Mouse (Mus musculus): Measurements from ENCODE around the gene Anapc11. TPM values are rescaled to one million over a fixed set of nuclear protein-coding genes. Genes with fewer than 3 reads are reported as not detected.

The Anapc11 gene
- polyA plus RNA-seq, 1 experiment from 2014 or later = 219 TPM

DNA sequence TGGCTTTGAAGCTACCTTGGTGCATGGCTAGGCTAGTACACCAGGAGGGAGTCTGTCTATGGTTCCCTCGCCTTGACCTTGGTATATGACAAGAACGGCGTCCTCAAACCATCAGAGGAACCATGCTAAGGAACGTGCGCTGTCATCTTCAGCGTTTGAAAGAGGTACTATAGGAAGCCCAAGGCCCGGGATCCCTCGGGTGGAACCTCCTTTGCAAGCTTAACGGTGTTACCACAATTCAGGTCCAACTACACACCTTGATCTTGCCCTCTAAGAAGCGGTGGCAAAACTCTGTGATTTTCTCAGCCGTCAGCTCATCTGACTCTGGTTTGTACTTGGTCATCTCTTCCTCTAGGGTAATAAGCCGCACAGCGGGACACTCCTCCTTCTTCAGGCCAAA, 35.3 kb upstream of the Anapc11 start:
- H3K27ac ChIP-seq = no peak overlapping the region
- 97% methylated on average over 13 of the region's 13 CpGs for WGBS
- peaks cover 7% of the 10 kb centered on the region; the same call in 1 of the 2 replicates for H3K4me1 ChIP-seq
- no peaks in the 10 kb centered on the region for H3K9me3 ChIP-seq
- H3K4me3 ChIP-seq = no peak overlapping the region
- H3K4me2 ChIP-seq = no peak overlapping the region
- ATAC-seq (ENCODE audit: insufficient number of reproducible peaks, insufficient read depth, low FRiP score, low TSS enrichment, low read depth) = no peak
- no peak overlapping the region for H3K9ac ChIP-seq
- H3K27me3 ChIP-seq = no peaks in the 10 kb centered on the region
- peaks cover 94% of the 10 kb centered on the region for H3K36me3 ChIP-seq

DNA sequence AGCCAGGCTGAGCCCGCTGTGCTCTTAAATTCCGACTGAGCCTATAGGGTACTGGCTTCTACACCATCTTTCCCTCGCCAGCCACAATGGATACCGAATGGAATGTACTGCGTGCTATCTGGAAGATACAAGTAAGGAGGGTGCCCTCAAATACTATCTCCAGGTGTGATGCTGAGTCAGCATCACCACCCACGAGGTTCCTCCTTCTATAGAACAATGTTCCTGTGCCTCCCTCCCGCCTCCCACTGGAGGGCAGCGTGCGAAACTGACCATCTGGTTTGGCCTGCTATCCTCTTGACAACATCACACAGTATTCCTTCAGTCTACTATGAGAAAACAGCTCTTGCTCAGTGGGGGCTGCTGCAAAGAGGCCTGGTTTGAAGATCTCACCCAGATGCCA, 33.1 kb upstream of the Anapc11 start:
- Histone ChIP-seq H3K4me3 (no peak overlapping the region), H3K4me2 (no peak overlapping the region), H3K4me1 (peaks cover 16% of the 10 kb centered on the region), H3K36me3 (peaks cover 95% of the 10 kb centered on the region), H3K27ac (no peak overlapping the region), H3K9me3 (no peaks in the 10 kb centered on the region), H3K27me3 (no peaks in the 10 kb centered on the region), H3K9ac (no peak overlapping the region)
- 87% methylated on average over 9 of the region's 9 CpGs for WGBS
- ATAC-seq (ENCODE audit: insufficient number of reproducible peaks, insufficient read depth, low FRiP score, low TSS enrichment, low read depth) = no peak

DNA sequence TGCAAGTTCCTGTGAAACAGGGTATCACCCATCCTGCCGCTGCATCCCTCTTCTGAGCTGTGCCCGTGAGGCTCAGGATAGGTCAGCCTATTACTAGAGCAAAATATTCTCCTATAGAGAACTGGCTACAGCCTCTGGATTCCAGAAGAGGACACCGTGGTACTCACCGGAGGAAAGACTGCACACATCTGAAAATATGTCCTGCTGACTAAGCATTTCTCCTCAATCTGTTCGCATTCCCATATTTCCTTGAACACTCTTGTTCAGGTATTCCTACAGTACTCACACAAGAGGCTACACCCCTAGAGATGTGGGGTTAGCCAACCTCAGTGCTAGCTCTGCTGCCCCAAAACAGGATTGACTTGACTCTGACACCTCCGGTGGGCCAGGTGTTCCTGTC, 29.9 kb upstream of the Anapc11 start:
- Histone ChIP-seq H3K4me3 (no peak overlapping the region), H3K27ac (no peak overlapping the region), H3K4me2 (no peak overlapping the region), H3K27me3 (no peaks in the 10 kb centered on the region), H3K36me3 (peaks cover 78% of the 10 kb centered on the region), H3K9me3 (no peaks in the 10 kb centered on the region), H3K9ac (peak overlapping the region; percentile 16; the same call in 1 of the 2 replicates), H3K4me1 (peaks cover 31% of the 10 kb centered on the region)
- WGBS = 92% methylated on average over 6 of the region's 6 CpGs
- no peak for ATAC-seq (ENCODE audit: insufficient number of reproducible peaks, insufficient read depth, low FRiP score, low TSS enrichment, low read depth)

DNA sequence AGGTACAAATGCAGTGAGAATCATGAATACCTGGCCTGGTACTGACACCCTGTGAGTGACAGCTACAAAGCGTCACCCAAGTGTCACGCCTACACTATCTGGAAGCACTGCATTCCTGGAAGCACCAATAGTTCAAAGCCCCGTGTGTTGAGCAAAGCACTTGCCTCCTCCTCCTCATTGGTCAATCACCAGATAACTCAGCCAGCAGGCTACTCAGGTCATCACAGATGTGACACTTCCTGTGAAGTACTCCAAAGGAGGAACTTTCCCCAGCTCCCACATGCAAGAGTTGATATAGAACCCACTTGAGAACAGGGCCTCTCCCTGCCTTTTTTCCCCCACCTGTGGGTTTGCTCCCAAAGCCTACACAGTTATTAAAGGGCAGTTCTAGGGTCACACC, 27.1 kb upstream of the Anapc11 start:
- peaks cover 50% of the 10 kb centered on the region for H3K36me3 ChIP-seq
- 75% methylated on average over 3 of the region's 3 CpGs for WGBS

DNA sequence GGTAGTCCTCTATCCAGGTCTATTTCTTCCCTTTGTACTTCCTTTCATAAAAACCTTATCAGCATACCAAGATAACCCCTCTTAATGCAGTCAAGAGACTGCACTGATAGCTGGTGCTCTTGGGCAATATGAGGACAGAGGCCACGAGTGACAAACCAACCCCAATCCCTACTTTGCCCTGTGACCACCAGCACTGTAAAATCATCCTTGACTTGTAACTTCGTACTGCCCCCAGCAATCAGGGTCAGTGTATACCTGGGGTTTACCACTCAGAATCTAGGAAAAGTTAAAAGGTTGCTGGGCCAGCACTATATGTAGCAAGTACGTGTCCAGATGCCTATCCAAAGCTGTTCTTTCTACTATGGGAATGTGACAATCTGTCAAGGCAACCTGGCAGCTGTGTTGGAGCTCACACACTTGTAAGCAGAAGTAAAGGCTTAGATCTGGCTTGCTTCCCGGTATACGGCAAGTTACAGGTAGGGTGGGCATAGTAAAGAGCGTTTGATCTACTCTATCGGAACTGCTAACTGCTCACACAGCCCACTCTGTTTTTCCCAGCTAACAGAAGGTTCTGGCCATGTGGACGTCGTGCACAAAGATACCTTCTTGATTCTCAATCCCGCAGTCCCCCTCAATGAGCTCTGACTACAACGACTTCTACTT, 26.3 kb upstream of the Anapc11 start:
- H3K36me3 ChIP-seq = peaks cover 51% of the 10 kb centered on the region
- H3K9me3 ChIP-seq = no peaks in the 10 kb centered on the region
- no peak for ATAC-seq (ENCODE audit: insufficient number of reproducible peaks, insufficient read depth, low FRiP score, low TSS enrichment, low read depth)
- peak overlapping the region; percentile 98 for H3K9ac ChIP-seq
- H3K4me1 ChIP-seq = peaks cover 37% of the 10 kb centered on the region
- 10% methylated on average over 11 of the region's 11 CpGs for WGBS
- H3K27ac ChIP-seq = peak overlapping the region; percentile 96
- H3K4me3 ChIP-seq = peak overlapping the region; percentile 98
- H3K27me3 ChIP-seq = no peaks in the 10 kb centered on the region
- H3K4me2 ChIP-seq = peak overlapping the region; percentile 91

More for the DNA sequence above, 27.1 kb upstream of the Anapc11 start:
- Histone ChIP-seq H3K4me1 (peaks cover 39% of the 10 kb centered on the region), H3K9ac (peak overlapping the region; percentile 98), H3K27ac (no peak overlapping the region), H3K27me3 (no peaks in the 10 kb centered on the region), H3K9me3 (no peaks in the 10 kb centered on the region), H3K4me2 (peak overlapping the region; percentile 91), H3K4me3 (peak overlapping the region; percentile 98)
- ATAC-seq (ENCODE audit: insufficient number of reproducible peaks, insufficient read depth, low FRiP score, low TSS enrichment, low read depth) = no peak

DNA sequence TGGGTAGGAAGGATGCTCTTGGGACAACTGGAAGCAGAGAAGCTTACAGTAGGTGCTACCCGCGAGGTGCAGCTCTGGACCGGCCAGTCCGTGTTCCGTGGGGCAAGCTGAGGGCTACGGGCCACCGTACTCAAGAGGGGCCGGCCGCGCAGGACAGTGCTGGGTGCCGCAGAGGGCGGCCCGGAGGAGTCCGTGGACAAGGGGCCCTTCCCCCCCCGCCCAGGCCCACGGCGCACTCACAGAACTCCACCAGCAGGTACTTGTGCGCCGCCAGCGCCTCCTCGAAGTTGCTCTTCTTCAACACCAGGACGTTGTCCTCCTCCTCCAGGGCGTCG, 25.8 kb upstream of the Anapc11 start:
- Histone ChIP-seq H3K4me3 (peak overlapping the region; percentile 98), H3K4me1 (peaks cover 36% of the 10 kb centered on the region), H3K27ac (peak overlapping the region; percentile 96), H3K4me2 (peak overlapping the region; percentile 91), H3K36me3 (peaks cover 51% of the 10 kb centered on the region), H3K27me3 (no peaks in the 10 kb centered on the region), H3K9ac (peak overlapping the region; percentile 98), H3K9me3 (no peaks in the 10 kb centered on the region)
- WGBS = under 1% methylated on average over 24 of the region's 24 CpGs
- peak; percentile 28 for ATAC-seq (ENCODE audit: insufficient number of reproducible peaks, insufficient read depth, low FRiP score, low TSS enrichment, low read depth)

DNA sequence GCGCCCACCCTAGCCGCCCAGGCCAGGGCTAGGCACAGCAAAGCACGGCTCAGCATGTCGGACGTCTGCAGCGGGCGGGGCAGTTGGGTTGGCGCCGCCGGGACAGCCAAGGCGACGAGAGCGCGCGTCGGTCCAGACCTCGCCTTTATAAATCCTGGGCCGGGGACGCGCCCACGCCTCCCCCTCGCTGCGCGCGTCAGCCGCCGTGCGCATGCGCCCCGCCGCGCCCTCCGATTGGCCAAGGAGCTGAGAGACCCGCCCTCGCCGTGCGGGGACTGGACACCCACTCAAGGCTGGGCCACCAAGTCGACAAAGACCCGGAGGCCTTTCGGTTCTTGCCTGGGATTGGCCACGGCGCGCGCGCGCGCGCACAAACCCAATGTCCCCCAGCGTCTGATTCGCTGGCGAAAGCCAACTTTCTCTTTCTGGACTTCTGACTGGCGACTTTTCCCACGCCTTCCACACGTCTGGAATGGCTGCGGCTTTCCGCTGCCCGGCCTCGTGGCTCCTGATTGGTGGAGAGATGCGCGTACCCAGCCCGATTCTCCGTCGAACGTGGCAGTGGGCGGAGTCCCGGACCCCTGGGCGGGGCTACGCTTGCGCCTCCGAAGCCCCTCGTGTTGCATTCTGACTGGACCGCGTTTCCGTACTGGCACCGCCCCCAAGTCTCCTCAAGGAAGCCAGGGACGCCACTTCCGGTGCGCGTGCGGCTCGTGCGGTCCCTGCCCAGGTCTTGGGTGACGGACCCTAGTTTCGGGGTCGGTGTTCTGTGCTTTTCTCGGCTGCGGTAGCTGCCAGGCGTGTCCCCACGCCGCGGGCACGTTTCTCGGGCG, 25.3 kb upstream of the Anapc11 start, which contains the start of gene P4hb:
P4hb (minus strand) TSS at position 502 of the 833 bp plus-strand sequence.
- H3K9me3 ChIP-seq = no peaks in the 10 kb centered on the region
- peaks cover 32% of the 10 kb centered on the region for H3K4me1 ChIP-seq
- H3K36me3 ChIP-seq = peaks cover 51% of the 10 kb centered on the region
- H3K4me2 ChIP-seq = peak within 1 kb of the TSS; percentile 91
- H3K4me3 ChIP-seq = peak within 1 kb of the TSS; percentile 98
- ATAC-seq (ENCODE audit: insufficient number of reproducible peaks, insufficient read depth, low FRiP score, low TSS enrichment, low read depth) = peak; percentile 94
- no peaks in the 10 kb centered on the region for H3K27me3 ChIP-seq
- peak within 1 kb of the TSS; percentile 96 for H3K27ac ChIP-seq
- peak within 1 kb of the TSS; percentile 98 for H3K9ac ChIP-seq
- under 1% methylated on average over 94 of the region's 94 CpGs for WGBS

DNA sequence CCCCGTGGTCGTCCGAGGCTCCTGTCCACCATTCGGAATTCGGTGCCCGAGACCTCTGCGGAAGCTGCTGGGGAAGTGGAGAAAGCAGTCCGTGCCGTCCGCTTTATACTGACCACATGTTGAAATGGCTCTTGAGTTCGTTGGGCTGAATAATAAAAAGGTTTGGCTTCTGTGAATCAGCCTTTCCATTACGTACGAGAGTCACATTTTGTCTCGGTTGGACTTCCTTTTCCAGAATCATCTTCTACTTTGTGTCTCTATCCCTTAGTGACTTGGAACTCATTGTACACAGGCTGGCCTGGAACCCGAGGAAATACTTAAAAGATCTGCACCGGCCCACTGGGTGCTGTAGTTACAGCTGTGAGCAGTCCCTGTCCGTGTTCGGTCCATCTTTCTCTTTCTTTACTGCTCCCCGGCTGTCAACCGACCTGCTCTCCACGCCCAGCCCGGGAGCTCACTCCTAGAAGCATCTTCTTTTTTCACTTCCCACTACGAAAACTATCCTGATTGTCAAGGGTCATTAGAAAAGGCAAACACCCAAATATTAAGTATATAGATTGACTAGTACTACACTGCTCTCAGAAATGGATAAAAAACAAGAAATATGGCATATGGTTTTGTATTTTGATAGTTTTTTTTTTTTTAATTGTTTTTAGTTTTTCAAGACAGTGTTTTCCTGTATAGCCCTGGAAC, 24.5 kb upstream of the Anapc11 start:
- Histone ChIP-seq H3K27me3 (no peaks in the 10 kb centered on the region), H3K36me3 (peaks cover 51% of the 10 kb centered on the region), H3K4me2 (peak overlapping the region; percentile 91), H3K4me1 (peaks cover 28% of the 10 kb centered on the region), H3K9ac (peak overlapping the region; percentile 98), H3K27ac (peak overlapping the region; percentile 96), H3K4me3 (peak overlapping the region; percentile 98), H3K9me3 (no peaks in the 10 kb centered on the region)
- no peak for ATAC-seq (ENCODE audit: insufficient number of reproducible peaks, insufficient read depth, low FRiP score, low TSS enrichment, low read depth)
- under 1% methylated on average over 23 of the region's 23 CpGs for WGBS

DNA sequence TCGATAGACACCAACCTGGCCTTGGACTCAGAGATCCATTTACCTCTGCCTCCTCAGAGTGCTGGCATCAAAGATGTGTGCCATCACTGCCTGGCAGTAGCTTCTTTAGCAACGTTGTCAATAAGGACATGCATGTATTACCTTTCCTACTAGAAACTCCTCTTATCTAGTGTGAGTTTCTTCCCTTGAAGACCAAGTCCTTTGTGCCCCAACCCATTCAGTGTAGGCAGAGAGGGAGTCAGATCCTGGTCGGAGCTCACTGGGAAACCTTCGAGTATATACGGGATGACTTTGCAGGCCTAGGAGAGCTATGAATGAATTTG, 24.0 kb upstream of the Anapc11 start:
- WGBS = 44% methylated on average over 5 of the region's 5 CpGs
- Histone ChIP-seq H3K4me1 (peaks cover 32% of the 10 kb centered on the region), H3K4me3 (peak overlapping the region; percentile 98), H3K36me3 (peaks cover 54% of the 10 kb centered on the region), H3K9me3 (no peaks in the 10 kb centered on the region), H3K4me2 (peak overlapping the region; percentile 91), H3K27me3 (no peaks in the 10 kb centered on the region), H3K27ac (peak overlapping the region; percentile 96; the same call in 1 of the 2 replicates), H3K9ac (peak overlapping the region; percentile 98)
- ATAC-seq (ENCODE audit: insufficient number of reproducible peaks, insufficient read depth, low FRiP score, low TSS enrichment, low read depth) = no peak

DNA sequence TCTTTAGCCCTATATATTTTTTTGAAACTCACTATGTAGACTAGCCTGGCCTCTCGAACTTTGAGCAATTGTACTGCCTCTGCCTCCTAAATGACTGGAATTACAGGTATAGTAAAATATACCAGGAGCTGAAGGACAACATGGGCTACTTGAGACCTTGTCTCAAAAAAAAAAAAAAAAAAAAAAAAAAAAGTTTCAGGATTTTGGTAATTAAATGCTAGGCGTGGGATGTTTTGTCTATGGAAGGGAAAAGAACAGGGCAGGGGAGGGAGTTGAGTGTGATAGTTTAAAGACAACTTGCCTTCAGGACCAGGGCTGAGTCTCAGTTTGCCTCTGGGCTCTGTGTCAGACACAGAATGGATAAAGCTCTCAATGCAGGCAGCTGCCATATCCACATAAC, 23.2 kb upstream of the Anapc11 start:
- H3K9ac ChIP-seq = no peak overlapping the region
- peaks cover 40% of the 10 kb centered on the region for H3K4me1 ChIP-seq
- H3K27me3 ChIP-seq = no peaks in the 10 kb centered on the region
- no peak overlapping the region for H3K4me2 ChIP-seq
- H3K4me3 ChIP-seq = no peak overlapping the region
- H3K27ac ChIP-seq = no peak overlapping the region
- WGBS = 57% methylated on average over 2 of the region's 2 CpGs
- ATAC-seq (ENCODE audit: insufficient number of reproducible peaks, insufficient read depth, low FRiP score, low TSS enrichment, low read depth) = no peak
- H3K9me3 ChIP-seq = no peaks in the 10 kb centered on the region
- H3K36me3 ChIP-seq = peaks cover 54% of the 10 kb centered on the region

DNA sequence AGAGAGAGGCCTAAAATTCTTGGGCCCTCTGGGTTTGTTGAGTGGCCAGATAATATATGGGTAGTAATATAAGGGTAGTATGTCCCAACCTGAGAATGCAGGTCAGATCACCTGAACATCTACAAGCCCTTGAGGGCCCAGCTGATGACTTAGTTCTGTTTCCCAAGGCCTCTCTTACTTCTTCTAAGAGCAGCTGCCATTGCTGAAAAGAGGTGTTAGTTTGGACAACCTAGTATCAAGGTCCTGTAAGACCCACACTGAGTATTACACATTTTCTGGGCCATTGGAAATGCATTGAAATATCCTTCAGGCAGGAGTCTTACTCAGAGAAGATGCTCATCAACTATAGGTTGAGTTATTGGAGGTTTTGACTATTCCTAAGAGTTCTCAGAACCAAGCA, 22.3 kb upstream of the Anapc11 start:
- Histone ChIP-seq H3K27ac (0 out of 2 replicates have a peak overlapping the region, but pooled peaks have one; percentile 33), H3K27me3 (no peaks in the 10 kb centered on the region), H3K9me3 (no peaks in the 10 kb centered on the region), H3K36me3 (peaks cover 45% of the 10 kb centered on the region), H3K4me3 (no peak overlapping the region), H3K4me2 (no peak overlapping the region), H3K4me1 (peaks cover 40% of the 10 kb centered on the region), H3K9ac (no peak overlapping the region)
- ATAC-seq (ENCODE audit: insufficient number of reproducible peaks, insufficient read depth, low FRiP score, low TSS enrichment, low read depth) = no peak
